Mouse (Mus musculus): ENCODE results near the gene Atg2a. TPM values are rescaled to one million over a fixed set of nuclear protein-coding genes. Genes with fewer than 3 reads are reported as not detected.

Atg2a gene
- polyA plus RNA-seq, 1 experiment from 2014 or later = 11.1 TPM

DNA sequence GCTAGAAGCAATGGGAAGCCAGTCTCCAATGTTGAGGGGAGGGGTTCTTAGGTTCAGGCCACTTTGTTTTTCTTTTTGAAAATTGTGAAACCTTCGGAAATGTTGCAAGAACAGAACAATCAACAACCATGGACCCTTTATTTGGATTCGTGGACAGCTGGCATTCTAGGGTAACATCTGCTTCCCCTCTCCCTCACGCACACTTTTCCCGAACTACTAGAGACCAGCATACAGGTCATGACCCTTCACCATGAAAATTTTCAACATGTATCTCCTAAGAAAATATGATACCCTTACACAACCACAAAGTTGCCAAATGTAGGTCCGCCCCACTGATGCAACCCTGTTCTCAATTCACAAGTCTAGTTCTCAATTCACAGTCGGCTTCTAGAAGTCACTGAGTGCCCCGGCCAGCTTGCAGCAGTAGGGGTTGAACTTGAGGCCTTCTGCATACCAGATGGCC, 27.2 kb downstream of the Atg2a start:
- Histone ChIP-seq H3K27ac (replicated peaks; ENCODE audit: low read depth, low read length) (no peak overlapping the region), H3K36me3 (ENCODE audit: control insufficient read depth, insufficient read depth, low read length) (no peaks in the 10 kb centered on the region), H3K4me1 (ENCODE audit: control insufficient read depth, insufficient read depth, low read length) (no peaks in the 10 kb centered on the region), H3K9me3 (ENCODE audit: control insufficient read depth, low read length) (no peaks in the 10 kb centered on the region), H3K4me3 (ENCODE audit: low read depth, low read length) (no peak overlapping the region), H3K27me3 (replicated peaks; ENCODE audit: control insufficient read depth, insufficient read depth, low read length) (no peaks in the 10 kb centered on the region), H3K9ac (ENCODE audit: low read depth, low read length) (no peak overlapping the region), H3K4me2 (ENCODE audit: low read depth, low read length) (no peak overlapping the region)
- ATAC-seq (ENCODE audit: low read depth) (no peak), DNase-seq (ENCODE audit: low spot score) (no peak)
- WGBS = 79% methylated on average over 7 of the region's 7 CpGs

GRCm38 (mm10) chr19:6269798-6270475, 28.5 kb downstream of the Atg2a start:
- Histone ChIP-seq H3K4me3 (ENCODE audit: low read depth, low read length) (no peak overlapping the region), H3K4me1 (ENCODE audit: control insufficient read depth, insufficient read depth, low read length) (no peaks in the 10 kb centered on the region)

DNA sequence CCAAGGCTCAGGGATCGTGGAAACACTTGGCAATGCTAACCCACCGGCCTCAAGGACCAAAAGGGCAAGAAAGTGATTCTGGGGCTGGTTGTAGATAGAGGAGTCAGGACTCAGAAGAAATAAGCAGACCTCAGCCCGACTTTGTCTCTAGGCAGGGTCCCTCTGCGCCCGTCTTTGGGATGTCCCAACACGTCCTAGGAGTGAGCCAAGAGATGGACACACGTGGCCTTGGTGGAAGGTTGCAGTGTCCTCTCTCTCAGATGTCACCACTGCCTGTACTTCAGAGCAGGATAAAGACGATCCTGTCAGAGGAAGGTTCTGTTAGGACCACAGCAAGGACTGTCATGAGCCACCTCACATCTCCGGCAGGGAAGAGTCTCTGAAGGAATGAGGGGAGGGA, 29.2 kb downstream of the Atg2a start:
- Histone ChIP-seq H3K27me3 (replicated peaks; ENCODE audit: control insufficient read depth, insufficient read depth, low read length) (no peaks in the 10 kb centered on the region), H3K4me1 (ENCODE audit: control insufficient read depth, insufficient read depth, low read length) (peaks cover 2% of the 10 kb centered on the region), H3K36me3 (ENCODE audit: control insufficient read depth, insufficient read depth, low read length) (no peaks in the 10 kb centered on the region), H3K27ac (replicated peaks; ENCODE audit: low read depth, low read length) (no peak overlapping the region), H3K4me2 (ENCODE audit: low read depth, low read length) (no peak overlapping the region), H3K4me3 (ENCODE audit: low read depth, low read length) (no peak overlapping the region), H3K9me3 (ENCODE audit: control insufficient read depth, low read length) (no peaks in the 10 kb centered on the region), H3K9ac (ENCODE audit: low read depth, low read length) (peak overlapping the region; percentile 19; the same call in 1 of the 2 replicates)
- ATAC-seq (ENCODE audit: low read depth) = no peak
- no peak for DNase-seq (ENCODE audit: low spot score)
- WGBS = 56% methylated on average over 9 of the region's 9 CpGs

More at GRCm38 (mm10) chr19:6269798-6270475, 28.5 kb downstream of the Atg2a start:
- Histone ChIP-seq H3K9ac (ENCODE audit: low read depth, low read length) (no peak overlapping the region; the same call in 1 of the 2 replicates), H3K27me3 (replicated peaks; ENCODE audit: control insufficient read depth, insufficient read depth, low read length) (no peaks in the 10 kb centered on the region), H3K9me3 (ENCODE audit: control insufficient read depth, low read length) (no peaks in the 10 kb centered on the region), H3K36me3 (ENCODE audit: control insufficient read depth, insufficient read depth, low read length) (no peaks in the 10 kb centered on the region), H3K4me2 (ENCODE audit: low read depth, low read length) (no peak overlapping the region), H3K27ac (replicated peaks; ENCODE audit: low read depth, low read length) (no peak overlapping the region)
- 85% methylated on average over 8 of the region's 8 CpGs for WGBS
- ATAC-seq (ENCODE audit: low read depth) (no peak), DNase-seq (ENCODE audit: low spot score) (no peak)

DNA sequence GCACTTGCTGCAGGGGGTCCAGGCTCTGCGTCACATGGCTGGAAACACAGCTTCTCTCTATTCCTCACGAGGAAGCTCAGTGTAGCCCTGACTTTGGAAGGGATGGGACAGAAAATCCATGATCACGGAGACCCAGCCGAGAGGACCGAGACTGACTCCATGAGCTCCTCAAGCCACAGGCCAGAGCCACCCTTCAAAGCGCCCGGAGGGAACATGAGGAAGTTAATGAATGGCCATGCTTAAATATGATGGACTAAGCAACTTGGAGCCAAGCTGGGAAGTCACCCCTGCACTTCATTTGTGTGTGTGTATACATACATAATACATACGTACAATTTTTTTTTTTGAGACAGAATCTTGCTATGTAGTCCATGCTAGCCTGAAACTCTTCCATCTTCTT, 29.7 kb downstream of the Atg2a start:
- H3K36me3 ChIP-seq (ENCODE audit: control insufficient read depth, insufficient read depth, low read length) = no peaks in the 10 kb centered on the region
- H3K4me3 ChIP-seq (ENCODE audit: low read depth, low read length) = no peak overlapping the region
- H3K27ac ChIP-seq (replicated peaks; ENCODE audit: low read depth, low read length) = no peak overlapping the region
- no peak for DNase-seq (ENCODE audit: low spot score)
- H3K4me1 ChIP-seq (ENCODE audit: control insufficient read depth, insufficient read depth, low read length) = peaks cover 8% of the 10 kb centered on the region
- H3K9me3 ChIP-seq (ENCODE audit: control insufficient read depth, low read length) = no peaks in the 10 kb centered on the region
- H3K9ac ChIP-seq (ENCODE audit: low read depth, low read length) = 0 out of 2 replicates have a peak overlapping the region, but pooled peaks have one; percentile 19
- no peak for ATAC-seq (ENCODE audit: low read depth)
- H3K4me2 ChIP-seq (ENCODE audit: low read depth, low read length) = no peak overlapping the region
- no peaks in the 10 kb centered on the region for H3K27me3 ChIP-seq (replicated peaks; ENCODE audit: control insufficient read depth, insufficient read depth, low read length)
- WGBS = 29% methylated on average over 8 of the region's 8 CpGs

GRCm38 (mm10) chr19:6272053-6272452, 30.6 kb downstream of the Atg2a start:
- H3K4me2 ChIP-seq (ENCODE audit: low read depth, low read length) = no peak overlapping the region
- H3K4me1 ChIP-seq (ENCODE audit: control insufficient read depth, insufficient read depth, low read length) = peaks cover 8% of the 10 kb centered on the region
- no peak overlapping the region for H3K27ac ChIP-seq (replicated peaks; ENCODE audit: low read depth, low read length)
- H3K36me3 ChIP-seq (ENCODE audit: control insufficient read depth, insufficient read depth, low read length) = no peaks in the 10 kb centered on the region
- H3K9me3 ChIP-seq (ENCODE audit: control insufficient read depth, low read length) = no peaks in the 10 kb centered on the region
- no peak overlapping the region for H3K4me3 ChIP-seq (ENCODE audit: low read depth, low read length)
- DNase-seq (ENCODE audit: low spot score) = no peak
- H3K27me3 ChIP-seq (replicated peaks; ENCODE audit: control insufficient read depth, insufficient read depth, low read length) = no peaks in the 10 kb centered on the region
- H3K9ac ChIP-seq (ENCODE audit: low read depth, low read length) = no peak overlapping the region
- 72% methylated on average over 7 of the region's 7 CpGs for WGBS
- ATAC-seq (ENCODE audit: low read depth) = no peak

GRCm38 (mm10) chr19:6272738-6273137, 31.3 kb downstream of the Atg2a start:
- no peaks in the 10 kb centered on the region for H3K27me3 ChIP-seq (replicated peaks; ENCODE audit: control insufficient read depth, insufficient read depth, low read length)
- 75% methylated on average over 4 of the region's 4 CpGs for WGBS
- DNase-seq (ENCODE audit: low spot score) = peak; percentile 17
- no peak overlapping the region for H3K9ac ChIP-seq (ENCODE audit: low read depth, low read length)
- peaks cover 8% of the 10 kb centered on the region for H3K4me1 ChIP-seq (ENCODE audit: control insufficient read depth, insufficient read depth, low read length)
- H3K27ac ChIP-seq (replicated peaks; ENCODE audit: low read depth, low read length) = no peak overlapping the region
- H3K4me2 ChIP-seq (ENCODE audit: low read depth, low read length) = no peak overlapping the region
- no peaks in the 10 kb centered on the region for H3K36me3 ChIP-seq (ENCODE audit: control insufficient read depth, insufficient read depth, low read length)
- H3K4me3 ChIP-seq (ENCODE audit: low read depth, low read length) = no peak overlapping the region
- ATAC-seq (ENCODE audit: low read depth) = no peak
- H3K9me3 ChIP-seq (ENCODE audit: control insufficient read depth, low read length) = no peaks in the 10 kb centered on the region

- Histone ChIP-seq H3K4me2 (ENCODE audit: low read depth, low read length) (no peak overlapping the region), H3K36me3 (ENCODE audit: control insufficient read depth, insufficient read depth, low read length) (no peaks in the 10 kb centered on the region), H3K27me3 (replicated peaks; ENCODE audit: control insufficient read depth, insufficient read depth, low read length) (no peaks in the 10 kb centered on the region), H3K4me3 (ENCODE audit: low read depth, low read length) (no peak overlapping the region), H3K4me1 (ENCODE audit: control insufficient read depth, insufficient read depth, low read length) (peaks cover 12% of the 10 kb centered on the region), H3K27ac (replicated peaks; ENCODE audit: low read depth, low read length) (no peak overlapping the region), H3K9ac (ENCODE audit: low read depth, low read length) (no peak overlapping the region), H3K9me3 (ENCODE audit: control insufficient read depth, low read length) (no peaks in the 10 kb centered on the region)
- 82% methylated on average over 4 of the region's 4 CpGs for WGBS
- DNase-seq (ENCODE audit: low spot score) = no peak
- ATAC-seq (ENCODE audit: low read depth) = no peak
Measured at GRCm38 (mm10) chr19:6273592-6273991, 32.1 kb downstream of the Atg2a start.

DNA sequence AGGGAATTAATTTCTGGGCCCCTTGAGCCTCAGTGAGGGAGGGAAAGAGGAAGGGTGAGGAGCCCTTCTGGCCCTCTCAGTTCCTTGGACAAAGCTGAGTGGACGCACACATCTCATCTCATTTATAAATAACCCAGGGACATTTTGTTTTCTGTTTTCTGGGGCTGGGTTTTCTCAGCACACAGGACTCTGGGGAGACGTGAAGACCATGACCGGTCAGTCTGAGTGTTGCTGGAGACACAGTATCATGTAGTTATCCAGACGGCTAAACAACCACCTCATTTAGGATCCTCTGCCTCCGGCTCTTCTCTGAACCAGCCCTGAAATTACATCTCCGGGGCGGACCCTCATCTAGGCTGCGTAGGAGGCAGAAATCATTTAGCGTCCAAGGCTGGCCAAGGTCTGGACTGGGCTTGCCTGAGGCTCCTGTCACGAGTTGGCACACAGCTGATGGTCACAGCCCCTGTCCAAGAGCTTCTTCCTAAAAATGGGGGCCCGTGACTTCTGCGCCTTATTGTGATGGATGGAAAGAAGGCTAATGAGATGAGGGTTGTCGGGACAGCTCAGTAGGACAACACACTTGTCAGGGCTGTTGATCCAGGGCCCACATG, 32.6 kb downstream of the Atg2a start:
- WGBS = 92% methylated on average over 13 of the region's 13 CpGs
- ATAC-seq (ENCODE audit: low read depth) (no peak), DNase-seq (ENCODE audit: low spot score) (no peak)
- H3K4me2 ChIP-seq (ENCODE audit: low read depth, low read length) = no peak overlapping the region
- H3K4me3 ChIP-seq (ENCODE audit: low read depth, low read length) = no peak overlapping the region
- no peak overlapping the region for H3K27ac ChIP-seq (replicated peaks; ENCODE audit: low read depth, low read length)
- no peaks in the 10 kb centered on the region for H3K36me3 ChIP-seq (ENCODE audit: control insufficient read depth, insufficient read depth, low read length)
- no peaks in the 10 kb centered on the region for H3K9me3 ChIP-seq (ENCODE audit: control insufficient read depth, low read length)
- H3K9ac ChIP-seq (ENCODE audit: low read depth, low read length) = no peak overlapping the region
- peaks cover 17% of the 10 kb centered on the region for H3K4me1 ChIP-seq (ENCODE audit: control insufficient read depth, insufficient read depth, low read length)
- no peaks in the 10 kb centered on the region for H3K27me3 ChIP-seq (replicated peaks; ENCODE audit: control insufficient read depth, insufficient read depth, low read length)

Data from embryonic facial prominence, embryonic 14.5 days (tissue).